Mouse (Mus musculus) right cerebral cortex, postnatal 4 days (tissue): ENCODE measurements around the gene Qpct.
"Not testable (repeated sequence)": the region's sequence is repeated elsewhere in the genome, so short reads cannot be mapped to it uniquely, and the experiment has no call there.

ENCODE experiments used
- DNase-seq: peaks from one replicate; pipeline ENCODE4 v3.0.0-alpha.2; 2022

Qpct gene

DNA sequence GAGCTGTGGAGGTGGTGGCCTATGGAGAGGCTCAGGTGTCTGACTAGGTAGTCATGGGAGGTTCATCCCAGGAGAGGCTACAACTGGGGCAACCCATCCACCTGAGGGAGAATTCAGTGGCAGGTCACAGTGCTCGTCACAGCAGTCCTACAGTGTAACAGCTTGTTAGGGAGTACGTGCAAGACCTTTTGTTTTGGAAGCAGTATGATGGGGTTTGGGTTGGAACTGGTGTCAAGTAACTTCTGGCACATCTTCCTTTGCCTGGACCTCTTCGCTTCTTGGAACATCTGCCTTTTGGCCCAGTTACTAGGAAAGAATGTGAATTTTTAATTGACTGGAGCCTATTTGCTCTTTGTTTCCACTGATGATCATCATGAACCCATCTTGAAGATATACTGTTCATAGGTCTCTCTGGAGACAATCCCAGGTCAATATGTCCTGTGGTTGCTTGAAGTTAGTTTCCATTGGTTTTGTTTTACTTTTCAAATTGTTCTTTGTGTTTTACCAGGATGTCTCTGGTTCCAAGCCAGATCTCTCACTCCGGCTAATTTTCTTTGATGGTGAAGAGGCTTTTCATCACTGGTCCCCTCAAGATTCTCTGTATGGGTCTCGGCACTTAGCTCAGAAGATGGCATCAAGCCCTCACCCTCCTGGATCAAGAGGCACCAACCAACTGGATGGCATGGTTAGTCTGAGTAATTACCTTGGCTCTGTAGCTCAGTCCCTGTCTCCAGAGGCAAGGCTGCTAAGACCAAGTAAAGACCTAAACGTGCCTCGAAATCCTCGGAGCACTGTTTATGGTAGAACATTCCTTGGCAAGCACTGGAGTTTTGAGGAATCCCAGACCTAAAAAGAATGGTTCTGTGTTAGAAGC, 25.5 kb downstream of the Qpct start:
- DNase-seq = no peak

DNA sequence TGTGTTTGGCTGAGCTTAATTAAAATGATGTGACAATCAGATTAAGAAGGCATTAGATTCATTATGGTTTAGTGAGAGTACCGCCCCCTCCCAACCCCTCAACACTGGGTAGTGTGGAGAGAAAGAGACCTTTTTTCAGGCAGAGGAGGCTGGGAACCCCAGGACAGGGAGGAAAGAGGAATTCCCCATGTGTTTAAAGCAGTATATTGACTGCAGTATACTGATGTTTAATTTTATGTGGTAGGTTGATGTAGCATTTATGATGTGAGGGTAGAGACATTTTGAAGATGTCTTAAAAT, 26.1 kb downstream of the Qpct start:
- DNase-seq = no peak

DNA sequence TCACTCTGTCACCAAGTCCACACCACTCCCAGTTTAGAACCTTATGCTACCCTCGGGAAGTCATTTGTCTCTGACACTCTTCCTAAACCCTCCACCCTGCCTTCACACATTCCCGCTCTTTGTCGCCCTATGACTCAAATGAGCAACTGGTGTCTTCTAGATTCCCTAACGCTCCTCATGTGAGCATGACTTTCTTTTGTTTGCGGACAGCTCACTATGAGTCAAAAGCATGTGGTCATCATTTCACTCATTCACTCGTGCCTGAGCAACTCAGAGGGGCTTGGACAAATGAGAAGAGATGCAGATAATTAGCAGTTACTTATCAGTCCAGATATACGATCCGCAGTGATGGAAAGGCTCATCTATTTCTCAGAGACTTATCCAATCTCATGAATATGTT, 26.5 kb downstream of the Qpct start:
- DNase-seq = no peak

DNA sequence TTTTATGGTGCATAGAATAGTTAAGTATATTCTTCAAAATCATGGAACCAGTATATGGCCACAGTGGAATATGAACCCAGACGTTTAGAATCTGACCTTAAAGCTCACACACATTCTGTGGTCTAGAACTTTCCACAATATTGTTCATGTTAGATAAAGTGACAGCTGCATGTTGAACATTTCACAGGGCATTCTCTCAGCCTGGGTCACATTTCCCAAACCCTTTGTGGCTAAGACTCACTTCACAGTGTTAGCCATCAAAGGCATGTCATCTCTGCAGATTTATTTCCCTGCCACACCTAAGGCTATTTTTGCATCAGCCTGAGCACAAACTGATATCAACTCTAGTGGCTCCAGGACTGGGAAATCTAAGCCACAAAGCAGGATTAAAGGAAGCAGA, 40.0 kb downstream of the Qpct start:
- DNase-seq = no peak

DNA sequence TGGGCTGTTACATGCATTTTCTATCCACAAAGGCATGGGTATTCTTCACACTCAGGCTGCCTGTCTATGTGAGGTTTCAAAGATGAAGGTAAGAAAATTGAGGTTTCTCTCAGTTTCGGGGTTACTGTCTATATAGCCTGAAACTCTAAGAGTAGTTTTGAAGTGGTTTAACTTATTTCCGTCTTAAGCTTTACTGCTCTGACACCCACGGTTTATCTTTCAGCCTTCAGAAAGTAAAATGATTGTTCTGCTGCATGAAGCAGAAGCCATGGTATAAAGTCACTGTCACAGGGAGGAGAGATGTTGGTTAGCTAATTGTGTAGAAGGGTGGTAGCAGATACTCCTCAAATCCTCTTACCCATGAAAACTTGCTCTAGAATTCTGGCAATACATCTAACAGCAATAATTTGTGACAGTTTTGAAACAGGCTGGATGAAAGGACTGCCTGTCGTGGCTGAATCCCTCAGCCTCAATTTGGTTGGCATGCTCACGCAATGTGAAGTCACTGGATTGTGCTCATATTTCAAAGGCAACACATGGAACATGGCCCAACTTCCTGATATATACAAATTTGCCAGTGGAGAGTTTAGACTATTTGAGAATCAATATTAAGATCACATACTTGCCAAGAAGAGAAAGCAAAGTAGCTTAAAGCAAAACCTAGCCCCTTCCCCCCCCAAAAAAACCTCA, 41.7 kb downstream of the Qpct start:
- no peak for DNase-seq

DNA sequence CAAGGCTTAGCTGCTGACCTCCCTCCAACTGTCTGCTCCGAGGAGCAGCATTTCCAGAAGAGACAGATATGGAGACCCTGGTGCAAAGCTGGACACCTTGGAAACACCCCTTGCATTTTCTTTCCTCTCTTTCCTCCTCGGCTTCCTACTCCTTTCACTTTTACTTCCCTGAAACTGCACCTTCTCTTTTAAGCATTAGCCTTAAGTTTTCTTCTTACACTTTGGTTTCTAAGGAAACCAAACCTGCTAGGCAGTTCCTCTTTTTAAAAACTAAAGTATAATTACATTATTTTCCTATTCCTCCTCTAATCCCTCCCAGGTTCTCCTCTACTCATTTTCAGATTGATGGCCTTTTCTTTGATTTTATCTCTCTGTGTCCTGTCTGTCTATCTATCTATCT, 43.9 kb downstream of the Qpct start:
- DNase-seq = no peak

DNA sequence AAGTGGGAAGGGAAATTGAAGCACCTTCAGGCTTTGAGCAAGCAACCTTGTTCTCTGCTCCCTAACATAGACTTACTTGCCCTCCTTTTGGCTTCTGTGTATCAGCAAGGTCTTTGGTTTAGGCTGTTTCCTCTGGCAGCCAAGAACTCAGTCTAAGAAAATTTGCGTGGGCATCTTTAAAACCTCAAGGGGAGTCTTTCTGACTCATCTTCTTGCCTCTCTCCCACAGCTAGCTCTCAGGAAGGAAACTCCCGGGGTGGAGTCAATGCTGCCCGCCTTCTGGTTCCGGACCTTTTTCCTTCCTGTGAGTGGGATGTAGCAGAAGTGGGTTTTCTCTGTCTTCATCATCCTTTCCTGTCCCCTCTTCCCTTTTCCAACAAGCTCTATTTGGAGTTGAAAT, 48.2 kb downstream of the Qpct start:
- no peak for DNase-seq

DNA sequence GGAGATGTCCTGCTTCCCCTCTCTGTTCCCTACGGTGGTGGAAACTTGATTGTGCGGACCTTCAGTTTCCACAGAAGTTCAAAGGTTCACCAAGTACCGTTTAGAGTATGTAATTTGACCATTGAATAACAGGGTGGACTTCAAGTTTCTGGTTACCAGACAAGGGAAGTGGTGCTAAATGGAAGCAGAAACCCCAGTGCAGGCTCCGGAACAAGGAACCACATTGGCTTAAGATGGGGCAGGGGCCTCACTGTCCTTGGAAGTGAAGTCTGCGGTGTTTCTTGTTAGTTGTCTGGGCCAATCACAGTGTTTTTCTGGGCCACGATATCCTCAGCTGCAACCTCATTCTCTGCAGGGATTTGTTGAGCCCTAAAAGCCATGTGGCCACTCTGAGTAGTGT, 56.5 kb downstream of the Qpct start:
- DNase-seq = no peak

DNA sequence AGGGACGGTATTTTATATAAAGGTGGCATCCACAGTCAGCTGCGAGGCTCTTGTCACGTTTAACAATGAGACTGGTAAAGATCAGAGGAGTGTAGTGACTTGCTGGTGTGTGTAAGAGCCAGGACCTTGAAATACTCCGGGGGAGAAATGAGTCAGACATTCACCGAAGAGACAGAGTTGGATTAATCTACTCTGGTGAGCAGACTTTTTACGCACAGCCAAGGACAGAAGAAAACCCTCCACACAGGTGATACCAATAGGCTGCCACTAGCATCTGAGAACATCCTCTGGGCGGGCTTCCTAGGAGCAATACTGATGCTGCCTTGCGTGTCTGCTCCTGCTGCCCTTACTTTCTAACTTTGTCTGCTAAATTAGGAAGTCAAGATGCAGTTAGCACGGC, 57.9 kb downstream of the Qpct start:
- no peak for DNase-seq

DNA sequence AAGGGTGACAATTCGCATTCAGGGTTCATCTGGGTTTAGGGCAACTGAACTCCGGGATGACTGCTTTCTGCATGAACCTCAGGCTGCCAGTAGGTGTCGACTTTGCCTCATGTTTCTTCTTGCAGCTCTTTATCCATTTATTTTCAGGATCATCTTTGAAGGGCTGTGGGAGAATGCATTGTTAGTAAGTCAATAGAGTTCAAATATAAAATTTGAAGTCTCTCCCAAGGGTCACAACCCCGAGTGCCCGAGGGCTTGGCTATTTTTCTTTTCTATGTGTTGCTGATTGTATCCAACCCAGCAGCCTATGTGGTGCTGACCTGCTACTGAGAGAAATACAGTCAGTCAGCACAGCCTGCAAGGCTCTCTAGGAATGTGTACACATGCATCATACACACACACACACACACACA, 59.2 kb downstream of the Qpct start:
- DNase-seq = peak; percentile 47

DNA sequence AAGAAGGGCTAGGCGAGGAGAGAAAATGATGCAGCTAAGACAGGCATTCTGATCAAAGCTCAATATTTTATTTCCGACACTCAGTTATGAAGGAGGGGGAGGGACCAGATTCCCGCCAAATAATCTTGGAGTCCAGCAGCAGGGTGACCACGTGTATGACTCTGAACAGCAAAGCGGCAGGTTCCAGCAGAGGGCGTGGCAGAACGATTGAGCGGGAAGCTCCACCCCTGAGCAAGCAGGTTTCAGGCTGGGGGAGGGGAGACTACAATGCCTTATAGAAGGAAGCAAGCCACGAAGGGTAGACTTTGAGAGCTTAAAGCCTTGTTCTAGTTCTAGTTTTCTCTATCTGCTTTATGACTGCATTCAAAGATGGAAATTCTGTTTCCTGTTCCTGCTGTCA, 63.5 kb downstream of the Qpct start:
- not testable (repeated sequence) for DNase-seq

DNA sequence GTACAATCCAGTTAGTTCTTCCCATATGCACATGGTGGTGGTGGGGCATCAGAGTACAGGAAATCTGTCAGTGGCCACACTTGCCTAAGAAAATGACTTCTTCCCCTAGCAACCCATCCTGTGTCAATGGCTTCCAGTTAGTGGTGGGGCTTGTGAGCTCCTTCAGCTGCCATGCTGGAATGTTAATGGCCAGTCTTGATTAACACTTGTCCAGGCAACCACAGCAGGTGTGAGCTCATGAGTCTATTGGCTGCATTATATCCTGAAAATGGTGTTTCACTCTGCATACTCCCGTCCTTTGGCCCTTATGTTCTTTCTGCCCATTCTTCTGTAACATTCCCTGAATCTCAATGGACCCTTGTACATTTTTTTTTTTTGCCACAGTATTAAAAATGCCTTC, 67.4 kb downstream of the Qpct start:
- DNase-seq = no peak

DNA sequence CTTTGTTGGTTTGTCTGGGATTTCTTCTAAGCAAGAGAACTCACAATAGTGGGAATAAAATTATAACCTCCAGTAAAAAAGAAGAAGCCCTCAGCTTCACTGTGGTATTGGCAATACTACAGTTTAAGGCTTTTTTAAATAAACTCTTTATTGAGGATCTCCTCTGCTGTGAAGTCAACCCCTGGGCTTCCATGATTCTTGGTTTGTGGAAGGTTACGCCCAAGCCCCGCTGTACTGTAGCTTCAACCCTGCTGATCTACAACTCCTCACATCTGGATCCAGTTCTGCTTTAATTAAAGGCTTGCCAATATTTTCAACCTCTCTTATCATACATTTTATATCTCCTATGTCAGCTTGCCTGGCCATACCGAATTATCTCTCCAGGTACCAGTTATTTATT, 68.6 kb downstream of the Qpct start:
- DNase-seq = no peak

DNA sequence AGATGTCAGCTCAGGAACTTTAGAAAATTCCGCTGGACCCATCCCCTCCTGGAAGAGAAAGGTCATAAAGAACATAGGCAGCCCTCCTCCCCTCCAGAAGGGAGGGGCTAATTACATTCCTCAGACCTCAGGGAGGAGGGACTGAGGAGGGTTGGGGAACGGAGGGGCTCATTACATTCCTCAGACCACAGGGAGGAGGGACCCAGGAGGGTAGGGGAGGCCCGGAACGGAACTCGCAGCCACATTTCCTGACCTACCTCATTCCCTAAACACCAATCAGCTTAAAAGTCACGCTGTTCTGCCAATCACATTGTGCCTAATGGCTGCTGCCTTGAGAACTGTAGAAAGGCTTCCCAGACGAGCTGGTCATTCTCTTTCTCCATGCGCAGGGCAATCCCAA, 82.0 kb downstream of the Qpct start:
- no peak for DNase-seq

DNA sequence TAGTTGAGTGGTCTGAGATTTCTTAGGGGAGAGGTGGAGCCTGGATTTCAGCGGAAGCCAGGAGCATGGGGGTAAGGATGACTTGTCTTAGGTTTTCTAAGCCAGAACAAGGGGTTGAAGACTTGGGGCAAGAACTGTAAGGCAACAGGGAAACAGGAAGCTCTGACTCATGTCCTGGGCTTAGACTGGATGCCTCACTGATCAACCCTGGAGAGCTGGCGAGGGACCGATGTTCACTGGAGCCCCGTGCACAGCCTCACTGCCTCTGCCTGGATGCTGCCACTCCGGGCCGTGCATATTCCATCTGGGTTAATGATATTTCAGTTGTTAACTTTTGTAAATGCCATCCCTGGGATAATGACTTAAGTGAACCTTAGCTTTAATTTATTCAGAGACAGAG, 84.1 kb downstream of the Qpct start:
- no peak for DNase-seq

DNA sequence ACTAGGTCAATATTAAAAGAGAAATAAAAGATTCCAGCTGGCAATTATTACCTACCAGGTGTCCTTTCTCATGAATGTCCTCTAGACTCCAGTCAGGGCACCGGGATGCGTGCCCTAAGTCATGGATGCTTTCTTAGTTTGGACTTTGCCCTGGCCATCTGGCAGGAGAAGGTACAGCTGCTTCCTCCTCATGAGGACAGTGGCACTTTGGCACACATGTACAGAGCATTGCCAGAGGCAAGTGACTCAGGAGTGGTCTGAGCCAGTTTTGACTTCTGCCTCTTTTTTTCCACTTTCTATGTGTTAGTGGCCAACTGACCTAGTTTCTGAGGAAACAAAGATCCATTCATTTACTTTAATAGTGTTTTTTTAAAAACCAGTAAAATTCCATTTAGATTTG, 84.7 kb downstream of the Qpct start:
- DNase-seq = no peak
